Comparison of ENCODE assay signal across 33 mouse cellular contexts in the genomic region with DNA sequence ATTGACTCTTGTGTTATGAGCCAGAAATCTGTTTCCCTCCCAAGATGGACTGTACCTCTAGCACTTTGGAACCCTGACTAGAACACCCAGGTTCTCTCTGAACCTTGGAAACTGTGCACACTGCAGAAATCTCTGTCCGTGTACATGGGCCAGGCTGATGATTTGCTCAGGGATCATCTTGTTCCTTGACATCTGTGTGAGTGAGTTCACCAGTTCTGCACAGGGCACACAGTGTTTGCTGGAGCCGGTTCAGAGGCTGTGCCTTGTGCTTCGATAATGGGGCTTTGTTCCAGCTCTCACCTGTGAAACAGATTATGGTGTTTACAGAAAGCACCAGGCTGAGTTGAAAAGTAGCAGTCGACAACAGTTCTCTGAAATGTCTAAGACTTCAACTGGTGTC. TPM values are rescaled to one million over a fixed set of nuclear protein-coding genes. Genes with fewer than 3 reads are reported as not detected.
DNase-seq lines count a peak whose midpoint lies in the region; ATAC-seq and TF ChIP-seq lines count a peak whose summit lies in the region.
"Had no signal": no experiment of that assay in that cellular context is flagged by ENCODE, and none has a peak within 500 bp of the region (broad histone marks: within the 10 kb centered on the region; RNA-seq: fewer than 3 reads in every experiment).

No protein-coding gene starts in this region.

- no peak overlapping the region for H3K4me3 ChIP-seq in kidney, adult 2 months (ENCODE audit: insufficient read depth, low read depth, low read length)
- no peak overlapping the region for H3K4me3 ChIP-seq in kidney, embryonic 14.5 days (ENCODE audit: low read length)
- H3K4me3 ChIP-seq in kidney, postnatal 0 days (replicated peaks; ENCODE audit: low read depth, low read length) = no peak overlapping the region
- no peak overlapping the region for H3K4me3 ChIP-seq in stomach, embryonic 15.5 days (replicated peaks)
- H3K4me3 ChIP-seq: embryonic facial prominence, embryonic 10.5 days; embryonic facial prominence, embryonic 15.5 days; forebrain, embryonic 12.5 days; heart, adult 2 months; heart, embryonic 12.5 days; midbrain, embryonic 13.5 days; neural tube, embryonic 13.5 days had no signal

- no peak for ATAC-seq in kidney, embryonic 14.5 days (ENCODE audit: low FRiP score, low TSS enrichment)
- ATAC-seq in kidney, postnatal 0 days (replicated peaks; ENCODE audit: low FRiP score, low read depth) = peak; percentile 86
- peak; percentile 78 for ATAC-seq in stomach, embryonic 15.5 days (ENCODE audit: insufficient read depth, low FRiP score, low read depth)
- ATAC-seq: midbrain, embryonic 13.5 days had no signal

- no peak overlapping the region for H3K9ac ChIP-seq in kidney, embryonic 14.5 days (ENCODE audit: low read depth, low read length)
- H3K9ac ChIP-seq in kidney, postnatal 0 days (ENCODE audit: low read depth, low read length) = no peak overlapping the region
- H3K9ac ChIP-seq in stomach, embryonic 15.5 days = no peak overlapping the region
- H3K9ac ChIP-seq: embryonic facial prominence, embryonic 15.5 days; forebrain, embryonic 12.5 days; heart, embryonic 12.5 days; hindbrain, embryonic 14.5 days; liver, embryonic 14.5 days; midbrain, embryonic 13.5 days; neural tube, embryonic 13.5 days had no signal

- H3K27me3 ChIP-seq in kidney, adult 2 months (replicated peaks; ENCODE audit: control insufficient read depth, insufficient read depth, low read length) = no peaks in the 10 kb centered on the region
- H3K27me3 ChIP-seq in kidney, embryonic 14.5 days (ENCODE audit: control insufficient read depth, insufficient read depth, low read length) = no peaks in the 10 kb centered on the region
- H3K27me3 ChIP-seq in kidney, postnatal 0 days (ENCODE audit: insufficient read depth, low read length) = no peaks in the 10 kb centered on the region
- no peaks in the 10 kb centered on the region for H3K27me3 ChIP-seq in stomach, embryonic 15.5 days (replicated peaks)
- H3K27me3 ChIP-seq: embryonic facial prominence, embryonic 15.5 days; heart, embryonic 12.5 days; midbrain, embryonic 13.5 days; neural tube, embryonic 13.5 days had no signal

- WGBS in kidney, adult 2 months = 31% methylated on average over 4 of the region's 4 CpGs
- 70% methylated on average over 4 of the region's 4 CpGs for WGBS in kidney, embryonic 14.5 days
- 68% methylated on average over 4 of the region's 4 CpGs for WGBS in kidney, postnatal 0 days
- whole genome bisulfite sequencing in stomach, embryonic 15.5 days = 46% methylated on average over 4 of the region's 4 CpGs

- no peaks in the 10 kb centered on the region for H3K36me3 ChIP-seq in kidney, adult 2 months (ENCODE audit: control insufficient read depth, insufficient read depth, low read length)
- no peaks in the 10 kb centered on the region for H3K36me3 ChIP-seq in kidney, embryonic 14.5 days (ENCODE audit: control insufficient read depth, insufficient read depth, low read length)
- no peaks in the 10 kb centered on the region for H3K36me3 ChIP-seq in kidney, postnatal 0 days (ENCODE audit: insufficient read depth, low read length)
- no peaks in the 10 kb centered on the region for H3K36me3 ChIP-seq in stomach, embryonic 15.5 days
- H3K36me3 ChIP-seq: embryonic facial prominence, embryonic 10.5 days; embryonic facial prominence, embryonic 15.5 days; forebrain, embryonic 12.5 days; heart, embryonic 12.5 days; midbrain, embryonic 13.5 days; neural tube, embryonic 13.5 days had no signal

- TF ChIP-seq CTCF in kidney, adult 2 months (conservative IDR thresholded peaks at IDR 0.05; ENCODE audit: insufficient read depth, insufficient read length, low read depth, low read length) = no peak
- TF ChIP-seq CTCF in kidney, postnatal 0 days (IDR thresholded peaks at IDR 0.05; ENCODE audit: low read depth) = no peak

- H3K4me2 ChIP-seq in kidney, embryonic 14.5 days (replicated peaks; ENCODE audit: low read depth, low read length) = no peak overlapping the region
- H3K4me2 ChIP-seq in kidney, postnatal 0 days (ENCODE audit: low read length) = no peak overlapping the region
- H3K4me2 ChIP-seq in stomach, embryonic 15.5 days = no peak overlapping the region
- H3K4me2 ChIP-seq: embryonic facial prominence, embryonic 15.5 days; forebrain, embryonic 12.5 days; heart, embryonic 12.5 days; hindbrain, embryonic 14.5 days; midbrain, embryonic 13.5 days; neural tube, embryonic 13.5 days had no signal

- peak overlapping the region; percentile 87 for H3K27ac ChIP-seq in kidney, adult 2 months (ENCODE audit: insufficient read depth, low read depth, low read length)
- no peak overlapping the region for H3K27ac ChIP-seq in kidney, embryonic 14.5 days (ENCODE audit: low read depth, low read length)
- H3K27ac ChIP-seq in kidney, postnatal 0 days = no peak overlapping the region
- no peak overlapping the region; the same call in 1 of the 2 replicates for H3K27ac ChIP-seq in stomach, embryonic 15.5 days
- H3K27ac ChIP-seq: embryonic facial prominence, embryonic 10.5 days; embryonic facial prominence, embryonic 15.5 days; forebrain, embryonic 12.5 days; heart, adult 2 months; hindbrain, embryonic 14.5 days; liver, embryonic 14.5 days; macrophage; midbrain, embryonic 13.5 days; neural tube, embryonic 13.5 days had no signal

- H3K9me3 ChIP-seq in kidney, embryonic 14.5 days (ENCODE audit: control insufficient read depth, low read length) = no peaks in the 10 kb centered on the region
- no peaks in the 10 kb centered on the region for H3K9me3 ChIP-seq in kidney, postnatal 0 days (replicated peaks; ENCODE audit: low read length)
- no peaks in the 10 kb centered on the region for H3K9me3 ChIP-seq in stomach, embryonic 15.5 days
- H3K9me3 ChIP-seq: embryonic facial prominence, embryonic 10.5 days; embryonic facial prominence, embryonic 15.5 days; forebrain, embryonic 12.5 days; heart, embryonic 12.5 days; midbrain, embryonic 13.5 days; neural tube, embryonic 13.5 days had no signal

- peaks cover 13% of the 10 kb centered on the region for H3K4me1 ChIP-seq in kidney, adult 2 months (ENCODE audit: control insufficient read depth, insufficient read depth, low read length)
- no peaks in the 10 kb centered on the region for H3K4me1 ChIP-seq in kidney, embryonic 14.5 days (ENCODE audit: control insufficient read depth, insufficient read depth, low read length)
- no peaks in the 10 kb centered on the region for H3K4me1 ChIP-seq in kidney, postnatal 0 days (replicated peaks; ENCODE audit: insufficient read depth, low read length)
- H3K4me1 ChIP-seq in stomach, embryonic 15.5 days = no peaks in the 10 kb centered on the region
- H3K4me1 ChIP-seq: embryonic facial prominence, embryonic 15.5 days; forebrain, embryonic 12.5 days; heart, embryonic 12.5 days; midbrain, embryonic 13.5 days; neural tube, embryonic 13.5 days had no signal

- TF ChIP-seq POLR2A in kidney, adult 2 months (IDR thresholded peaks at IDR 0.05; ENCODE audit: low read depth, low read length) = no peak

- DNase-seq in kidney, adult 2 months = peak; percentile 84
- DNase-seq in forelimb bud, embryonic 11.5 days (ENCODE audit: low read depth, low spot score) = peak; percentile 8
- no peak for DNase-seq in kidney, postnatal 0 days (ENCODE audit: low spot score)
- no peak for DNase-seq in retina, postnatal 1 day
- DNase-seq in adrenal gland, postnatal 36 days = no peak
- DNase-seq: adrenal gland, postnatal 25 days; B cell, adult 2 months; cerebellum, adult 18-20 months; cerebellum, postnatal 10 days; gastrocnemius, postnatal 36 days; heart, adult 2 months; layer of hippocampus, adult 9-11 months; liver; lung, adult 2 months; lung, postnatal 10 days had no signal

RNA-seq across cellular contexts. Expression of gene Sec62, which starts 20.0 kb away (rescaled TPM):
- polyA plus RNA-seq in kidney, adult 2 months (2012; rRNA removed) = 40.0 and 52.0 TPM in 2 replicates
- 98.0 and 108 TPM in 2 replicates for polyA plus RNA-seq in kidney, embryonic 14.5 days (2014; fragmentation: Nextera tagmentation; extraction: Ambion mirVana)
- 178 and 188 TPM in 2 replicates for polyA plus RNA-seq in kidney, postnatal 0 days (2015; fragmentation: Nextera tagmentation; extraction: Ambion mirVana)
- polyA plus RNA-seq in stomach, embryonic 15.5 days (2015; fragmentation: Nextera tagmentation; extraction: Ambion mirVana) = 78.6 and 86.7 TPM in 2 replicates
- 100 to 1,000 TPM in 1 of 2 experiments, 10 to 100 TPM in 1; 97.2 to 105 TPM for total RNA-seq in adrenal gland, postnatal 36 days (2021)

RNA-seq across cellular contexts. Expression of gene Samd7, which starts 26.5 kb away (rescaled TPM):
- not detected in 2 replicates for polyA plus RNA-seq in kidney, adult 2 months (2012; rRNA removed)
- polyA plus RNA-seq in kidney, embryonic 14.5 days (2014; fragmentation: Nextera tagmentation; extraction: Ambion mirVana) = not detected in 2 replicates
- polyA plus RNA-seq in kidney, postnatal 0 days (2015; fragmentation: Nextera tagmentation; extraction: Ambion mirVana) = not detected in 2 replicates
- polyA plus RNA-seq in stomach, embryonic 15.5 days (2015; fragmentation: Nextera tagmentation; extraction: Ambion mirVana) = not detected in 2 replicates
- total RNA-seq in adrenal gland, postnatal 36 days (2021) = not detected
- total RNA-seq: adrenal gland, adult 18-20 months; adrenal gland, postnatal 25 days; gastrocnemius, adult 18-20 months; gastrocnemius, postnatal 36 days; heart, adult 2 months; hematopoietic stem cell, adult 5-6 weeks; left cerebral cortex, adult 18-20 months; megakaryocyte-erythroid progenitor cell, adult 5-6 weeks had no signal
- polyA plus RNA-seq: embryonic facial prominence, embryonic 10.5 days; embryonic facial prominence, embryonic 15.5 days; forebrain, embryonic 12.5 days; heart, adult 2 months; heart, embryonic 12.5 days; heart, postnatal 0 days; hindbrain, embryonic 14.5 days; limb, embryonic 11.5 days; lung, adult 2 months; macrophage; midbrain, embryonic 13.5 days; neural tube, embryonic 13.5 days had no signal

Comparison
In these comparisons a context has a peak if more than half of its experiments do, and no peak if none do; other contexts are left out.
1. DNase-seq: peak in kidney, adult 2 months (single experiment) and forelimb bud, embryonic 11.5 days (single experiment); none in kidney, postnatal 0 days (single experiment), retina, postnatal 1 day (single experiment) and adrenal gland, postnatal 36 days (0 of 2).